Mouse (Mus musculus) telencephalon, adult 2 months (tissue): Measurements from ENCODE around the gene Mrpl4.

Experiments used
- DNase-seq: peaks from one replicate; pipeline ENCODE4 v3.0.0-alpha.2; 2011; ENCODE audit warnings: low read depth, low spot score

Gene Mrpl4

DNA sequence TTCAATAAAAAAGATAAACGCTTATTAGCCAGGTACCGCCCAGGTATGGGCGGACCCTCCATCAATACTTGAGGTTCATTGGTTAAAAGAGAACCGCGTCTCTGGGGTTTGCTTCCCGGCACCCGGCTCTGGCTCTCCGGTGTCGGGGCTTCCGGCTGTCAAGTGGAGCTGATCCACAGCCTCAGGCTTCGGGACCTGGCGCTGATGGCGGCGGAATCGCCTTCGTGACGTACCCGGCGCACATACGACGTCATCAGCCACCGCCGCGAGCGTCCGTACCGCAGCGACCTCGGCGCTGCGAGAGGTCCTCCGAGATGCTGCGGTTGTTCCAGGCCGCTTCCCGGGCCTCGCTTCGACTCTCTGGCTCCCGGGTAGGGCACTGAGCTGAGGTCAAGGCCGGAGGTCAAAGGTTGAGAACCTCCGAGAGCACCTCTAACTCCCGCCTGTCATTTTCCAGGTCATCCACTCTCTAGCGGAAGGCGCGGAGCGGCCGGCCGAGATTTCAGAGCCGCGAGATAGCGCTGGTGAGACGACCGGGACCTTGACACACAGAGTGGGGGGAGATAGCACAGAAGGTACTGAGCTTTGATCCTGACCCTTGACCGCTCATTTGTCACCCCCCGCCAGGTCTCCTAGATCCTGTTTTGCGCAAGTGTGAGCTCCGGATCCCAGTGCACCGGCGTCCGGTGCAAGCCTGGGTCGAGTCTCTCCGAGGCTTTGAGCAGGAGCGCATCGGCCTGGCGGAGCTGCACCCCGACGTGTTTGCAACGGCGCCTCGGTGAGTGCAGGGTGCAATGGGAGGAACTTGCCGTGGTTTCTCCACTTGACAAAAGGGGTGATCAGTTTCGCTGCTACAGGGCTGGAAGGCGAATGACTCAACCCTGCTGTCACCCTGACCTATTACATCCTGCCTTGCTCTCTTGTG, at the start of gene Mrpl4:
Mrpl4 (plus strand) TSS at position 112 of the 925 bp plus-strand sequence.
- DNase-seq = peak; percentile 88

- no peak for DNase-seq
Measured at GRCm38 (mm10) chr9:20956989-20957388, 45.5 kb upstream of the Mrpl4 start.

DNA sequence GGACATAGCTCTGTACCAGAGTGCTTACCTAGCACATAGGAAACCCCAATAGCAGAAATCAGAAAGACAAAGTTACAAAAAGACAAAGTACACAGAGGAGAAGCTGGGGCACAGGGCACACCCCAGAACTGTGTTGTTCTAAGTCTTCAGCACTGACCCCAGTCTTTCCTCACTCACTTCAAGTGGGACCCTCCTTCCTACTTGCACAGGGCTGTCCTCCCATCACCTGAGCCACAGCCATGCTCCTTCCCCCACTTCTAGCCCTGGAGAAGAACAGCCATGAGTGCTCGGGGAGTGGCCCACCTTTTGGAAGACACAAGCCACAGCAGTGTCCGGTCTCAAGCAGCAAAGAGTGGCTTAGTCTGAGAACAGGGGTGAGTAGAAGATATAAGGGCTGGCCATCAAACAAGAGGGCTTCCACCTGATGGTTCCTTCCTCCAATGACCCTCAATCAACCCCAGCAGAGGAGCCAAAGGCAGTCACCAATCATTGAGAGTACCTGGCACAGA, 43.1 kb upstream of the Mrpl4 start, which contains the start of gene Dnmt1:
Dnmt1 (minus strand) TSS at position 459 of the 509 bp plus-strand sequence.
- no peak for DNase-seq

DNA sequence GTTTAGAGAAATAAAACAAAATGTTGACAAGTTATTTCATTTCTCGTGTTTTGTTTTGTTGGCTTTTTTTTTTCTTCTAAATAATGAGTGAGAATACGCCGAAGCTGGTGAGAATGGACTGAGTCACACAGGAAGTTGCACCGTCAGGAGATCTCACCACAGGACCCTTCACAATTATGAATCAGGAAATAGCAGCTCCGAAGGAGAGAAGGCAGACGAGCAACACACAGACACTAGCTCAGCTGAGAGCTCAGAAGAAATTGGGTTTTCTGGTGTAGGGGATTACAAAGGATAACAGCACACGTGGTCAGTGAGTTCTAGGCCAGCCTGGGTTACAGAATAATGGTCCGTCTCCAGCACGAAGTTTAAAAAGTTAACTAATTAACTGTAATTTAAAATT, 41.0 kb upstream of the Mrpl4 start:
- no peak for DNase-seq

DNA sequence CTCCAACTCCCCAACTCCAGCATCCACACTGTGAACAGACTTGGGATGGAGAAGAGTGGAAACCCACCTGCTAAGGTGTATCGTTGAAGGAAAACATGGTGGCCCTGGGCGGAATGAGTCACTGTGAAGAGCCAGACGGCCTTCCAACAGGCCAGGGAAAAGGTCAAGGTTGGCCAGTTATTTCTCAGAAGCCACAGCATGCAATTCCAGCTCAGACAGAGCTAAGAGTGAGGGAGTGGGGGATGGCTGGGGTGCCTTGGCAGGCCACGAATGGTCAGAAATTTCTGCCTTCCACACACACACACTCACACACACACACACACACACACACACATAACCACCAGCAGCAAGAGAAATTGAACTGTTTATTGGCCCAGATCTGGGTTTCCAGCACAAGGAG, 36.9 kb upstream of the Mrpl4 start:
- no peak for DNase-seq

GRCm38 (mm10) chr9:20966008-20966407, 36.5 kb upstream of the Mrpl4 start:
- no peak for DNase-seq

DNA sequence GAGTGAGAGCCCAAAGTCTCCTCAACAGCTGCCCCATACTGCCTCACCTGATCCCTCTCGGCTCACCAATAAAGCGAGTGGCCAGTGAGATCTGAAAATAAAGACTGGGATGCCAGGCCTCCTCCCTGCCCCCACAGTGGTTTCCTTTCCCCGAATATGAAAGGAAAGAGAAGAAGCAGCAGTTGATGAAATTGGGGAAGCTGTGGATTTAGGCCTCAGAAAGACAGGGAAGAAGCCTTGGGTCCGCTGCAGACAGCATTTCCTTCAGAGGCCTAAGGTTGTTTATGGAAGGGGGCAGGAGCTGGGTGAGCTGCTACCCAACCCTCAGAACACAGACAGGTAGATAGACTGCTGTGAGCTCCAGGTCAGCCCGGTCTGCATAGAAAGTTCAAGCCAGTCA, 35.8 kb upstream of the Mrpl4 start:
- no peak for DNase-seq

DNA sequence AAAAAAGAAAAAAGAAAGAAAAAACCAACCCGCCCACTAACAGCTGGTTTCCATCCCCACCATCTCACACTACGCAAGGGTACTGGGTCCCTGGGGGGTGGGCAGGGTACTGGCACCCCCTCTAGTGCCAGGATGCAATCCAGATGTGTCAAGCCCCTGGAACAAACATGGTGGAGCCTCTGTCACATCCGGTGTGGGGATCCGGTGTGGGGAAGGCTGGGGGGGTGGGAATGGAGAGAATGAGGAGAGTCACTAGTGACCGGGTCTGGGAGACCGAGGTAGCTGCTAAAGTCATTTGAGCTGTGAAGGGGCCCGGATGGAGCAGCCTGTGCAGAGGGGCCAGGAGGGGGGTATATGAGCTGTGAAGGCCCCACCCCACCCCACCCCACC, 30.8 kb upstream of the Mrpl4 start:
- no peak for DNase-seq

GRCm38 (mm10) chr9:20972141-20972992, 30.2 kb upstream of the Mrpl4 start:
- no peak for DNase-seq

GRCm38 (mm10) chr9:20973001-20973681, 29.4 kb upstream of the Mrpl4 start:
- no peak for DNase-seq

- DNase-seq = no peak
Measured at GRCm38 (mm10) chr9:20973682-20974075, 28.9 kb upstream of the Mrpl4 start.

DNA sequence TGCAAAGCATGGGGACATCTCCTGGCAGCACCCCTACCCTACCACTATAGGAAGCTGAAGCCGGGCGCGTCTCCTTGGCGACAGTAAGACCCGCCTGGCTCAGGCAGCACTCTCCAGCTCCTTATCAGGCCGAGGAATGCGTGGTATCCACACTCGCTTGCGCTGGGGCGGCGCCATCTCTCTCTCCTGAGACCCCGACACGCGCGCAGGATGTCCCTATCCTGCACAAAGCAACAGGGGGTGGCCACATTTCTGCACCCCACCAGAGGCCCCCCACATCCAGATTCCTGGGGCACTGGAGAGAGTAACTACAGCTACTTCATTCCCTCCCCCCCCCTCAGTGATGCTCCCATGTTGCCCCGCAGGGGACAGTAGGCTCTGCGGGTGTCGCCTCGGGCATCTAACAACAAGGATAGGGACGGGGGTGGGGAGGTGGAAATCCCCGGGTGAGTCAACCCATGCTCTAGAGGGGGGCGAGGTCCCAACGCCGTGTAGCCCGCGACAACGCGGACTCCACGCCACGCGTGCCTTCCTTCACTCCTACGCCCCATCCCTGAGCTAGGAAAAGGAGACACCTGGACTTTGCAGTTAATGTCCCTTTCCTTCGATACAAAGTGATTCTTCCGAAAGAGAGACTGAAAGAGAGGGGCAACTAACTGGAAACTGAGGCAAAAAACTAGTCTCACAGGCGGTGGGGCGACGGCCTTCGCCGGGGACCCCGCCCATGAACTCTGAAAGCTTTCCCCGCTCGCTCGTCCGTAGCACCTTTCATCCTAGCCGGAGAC, 26.9 kb upstream of the Mrpl4 start:
- no peak for DNase-seq

DNA sequence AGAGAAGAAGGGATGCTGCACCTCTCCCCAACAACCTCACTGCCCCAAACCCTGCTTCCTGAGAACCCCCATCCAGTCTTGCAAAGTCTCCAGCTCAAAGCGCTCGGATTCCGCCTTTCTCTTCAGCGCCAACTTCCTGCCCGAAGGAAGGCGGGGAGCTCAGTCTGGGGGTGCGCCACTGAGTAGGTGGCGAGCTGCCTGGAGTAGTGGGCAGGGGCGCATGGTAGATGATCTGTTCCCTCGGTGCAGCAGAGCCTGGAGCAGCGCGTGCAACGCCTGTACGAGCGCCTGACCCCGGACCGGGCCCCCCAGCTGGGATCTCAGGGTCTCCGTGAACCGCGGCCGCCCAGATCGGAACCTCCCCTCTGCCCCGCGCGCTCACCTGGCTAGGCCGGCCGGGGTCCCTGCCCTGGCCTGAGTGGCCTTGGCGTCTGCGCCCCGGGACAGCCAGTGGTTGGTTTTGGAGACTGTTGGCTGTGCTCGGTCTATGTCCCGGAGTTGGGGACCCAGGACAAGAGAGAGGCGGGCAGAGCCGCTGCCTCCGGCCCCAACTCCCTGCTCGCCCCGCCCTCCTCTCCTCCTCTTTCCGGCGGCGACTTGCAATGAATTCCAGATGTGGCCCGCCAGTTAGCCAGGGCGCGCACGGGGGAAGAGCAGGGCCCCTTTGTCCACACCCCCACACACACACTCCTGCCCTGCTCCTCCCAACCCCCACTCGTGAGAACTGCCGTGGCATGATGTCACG, 26.1 kb upstream of the Mrpl4 start, which contains the start of gene S1pr2:
S1pr2 (minus strand) TSS at position 566 of the 745 bp plus-strand sequence.
- no peak for DNase-seq

GRCm38 (mm10) chr9:20976961-20977689, 25.4 kb upstream of the Mrpl4 start:
- no peak for DNase-seq

DNA sequence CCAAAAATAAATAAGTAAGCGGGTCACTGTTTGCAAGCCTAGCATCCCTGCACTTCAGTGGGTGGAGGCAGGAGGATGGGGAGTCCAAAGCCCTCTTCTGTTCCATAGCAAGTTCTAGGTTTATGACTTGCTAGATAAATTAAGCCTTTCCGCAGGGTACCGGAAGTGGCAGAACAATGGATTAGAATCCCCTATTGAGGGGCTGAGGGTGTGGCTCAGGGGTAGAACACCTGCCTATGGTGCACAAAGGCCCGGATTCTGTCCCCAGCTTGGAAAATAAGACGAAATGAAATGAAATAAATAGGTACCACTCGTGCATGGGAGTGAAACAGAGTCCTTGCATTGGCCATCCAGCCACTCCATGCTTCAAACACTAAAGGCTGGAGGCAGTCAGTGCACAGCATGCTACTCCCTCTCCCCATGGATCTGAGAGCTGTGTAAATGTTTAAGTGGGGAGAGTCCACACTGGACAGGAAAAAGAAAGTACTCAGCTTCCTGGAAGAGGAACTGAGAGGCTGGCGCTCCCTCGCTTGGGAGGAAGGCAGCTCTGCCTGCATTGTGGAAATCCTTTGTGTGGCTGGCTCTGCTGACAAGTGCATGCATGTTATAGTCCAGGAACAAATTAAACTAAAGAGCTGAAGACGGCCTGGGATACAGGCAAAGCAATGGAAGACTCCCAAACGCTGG, 24.0 kb upstream of the Mrpl4 start:
- DNase-seq = no peak

- no peak for DNase-seq
Measured at GRCm38 (mm10) chr9:20979181-20979580, 23.4 kb upstream of the Mrpl4 start.

DNA sequence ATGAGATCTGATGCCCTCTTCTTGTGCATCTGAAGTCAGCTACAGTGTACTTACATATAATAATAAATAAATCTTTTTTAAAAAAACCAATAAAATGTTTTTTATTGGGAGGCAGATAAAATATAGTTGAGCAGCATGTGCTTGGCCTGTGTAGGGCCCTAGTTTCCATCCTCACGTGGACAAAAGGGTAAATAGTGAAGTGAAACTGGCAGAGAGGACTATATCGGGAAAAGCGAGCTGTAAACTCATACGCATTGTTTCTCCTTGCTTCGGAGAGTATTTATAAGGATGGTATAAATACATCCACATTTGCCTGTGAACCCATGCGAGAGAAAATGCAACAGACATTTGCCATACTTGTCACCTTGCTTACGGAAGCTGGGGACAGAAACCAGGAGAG, 22.8 kb upstream of the Mrpl4 start:
- DNase-seq = no peak

DNA sequence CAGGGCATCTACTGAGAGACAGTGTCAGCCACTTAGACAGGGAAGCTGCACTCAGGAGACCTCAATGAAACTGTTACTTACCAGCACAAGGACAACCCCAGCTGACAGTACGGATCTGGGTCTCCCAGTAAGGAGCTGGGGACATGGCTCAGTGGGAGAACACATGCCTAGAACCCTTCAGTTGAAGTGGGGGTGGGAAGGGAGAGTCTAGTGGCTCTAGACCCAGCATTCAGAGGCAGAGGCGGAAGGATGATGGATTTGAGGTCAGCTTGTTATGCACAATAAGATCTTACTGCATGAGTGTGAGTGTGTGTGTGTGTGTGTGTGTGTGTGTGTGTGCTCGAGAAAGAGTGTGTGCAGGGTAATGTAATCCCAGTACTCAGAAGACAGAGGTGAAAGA, 20.4 kb upstream of the Mrpl4 start:
- no peak for DNase-seq

DNA sequence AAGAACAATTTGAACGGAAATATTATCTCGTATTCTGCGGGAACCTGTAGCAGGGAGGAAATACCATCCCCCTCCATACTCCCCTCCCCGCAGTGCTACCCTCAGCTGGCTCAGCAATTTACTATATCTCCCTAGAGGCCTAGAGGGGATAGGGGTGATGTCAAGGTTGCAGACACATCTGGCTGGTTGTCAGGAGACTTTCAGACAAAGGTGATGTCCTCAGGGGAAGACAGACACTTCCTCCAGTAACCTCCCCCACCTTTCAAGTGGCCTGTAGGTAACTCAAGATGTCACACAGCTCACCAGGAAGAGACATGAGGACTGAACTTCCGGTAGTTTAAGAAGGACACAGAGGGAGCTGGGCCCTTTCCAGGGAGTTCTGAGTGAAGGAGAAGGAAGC, 19.4 kb upstream of the Mrpl4 start:
- DNase-seq = no peak
